Mouse (Mus musculus) hindbrain, postnatal 0 days (tissue): ENCODE results near the gene Ctdspl. TPM values are rescaled to one million over a fixed set of nuclear protein-coding genes. Genes with fewer than 3 reads are reported as not detected.
A peak's percentile ranks its signal among the peaks of the same experiment; 100 is the strongest.

Experiments used
- ATAC-seq: fragments of 200-750 bp; cut with Nextera tagmentation; 2 replicates; pipeline ENCODE4 v1.8.0; 2017; ENCODE audit warnings: mild to moderate bottlenecking, moderate TSS enrichment, moderate library complexity
- DNase-seq: peaks from one replicate; pipeline ENCODE4 v3.0.0-alpha.2; 2015; ENCODE audit warnings: low spot score
- H3K27ac ChIP-seq: fragments of 300-500 bp; sonication (generic); 2 replicates; pipeline ENCODE4 v1.5.1; 2014; ENCODE audit warnings: mild to moderate bottlenecking
- H3K27me3 ChIP-seq: fragments of 300-500 bp; sonication (generic); 2 replicates; pipeline ENCODE4 v1.6.1; 2014; ENCODE audit warnings: low read length, mixed read lengths; ENCODE audit not compliant: insufficient read depth
- H3K36me3 ChIP-seq: fragments of 300-500 bp; sonication (generic); 2 replicates; pipeline ENCODE4 v1.6.1; 2014; ENCODE audit warnings: low read length, mixed read lengths; ENCODE audit not compliant: insufficient read depth
- H3K4me1 ChIP-seq: fragments of 300-500 bp; sonication (generic); 2 replicates; pipeline ENCODE4 v1.6.1; 2014; ENCODE audit warnings: antibody characterized with exemption, low read length, mixed read lengths; ENCODE audit not compliant: insufficient read depth
- H3K4me2 ChIP-seq: fragments of 300-500 bp; sonication (generic); 2 replicates; pipeline ENCODE4 v1.6.1; 2014; ENCODE audit warnings: low read depth, mild to moderate bottlenecking, low read length, moderate library complexity, mixed read lengths
- H3K4me3 ChIP-seq: fragments of 300-500 bp; sonication (generic); 2 replicates; pipeline ENCODE4 v1.5.1; 2014; ENCODE audit warnings: low read length
- H3K9ac ChIP-seq: fragments of 300-500 bp; sonication (generic); replicated peaks from 2 replicates; pipeline ENCODE4 v1.6.1; 2014; ENCODE audit warnings: mild to moderate bottlenecking, low read length, moderate library complexity, mixed read lengths
- H3K9me3 ChIP-seq: fragments of 300-500 bp; sonication (generic); 2 replicates; pipeline ENCODE4 v1.6.1; 2016; ENCODE audit warnings: low read length, mixed read lengths
- CTCF ChIP-seq: IDR thresholded peaks from 2 replicates; pipeline ENCODE4 v1.5.1; 2016; ENCODE audit warnings: antibody characterized with exemption, control low read depth, low read depth
- WGBS: fragments of 180-500 bp; shearing (Covaris S2); extraction: QIAGEN DNeasy Blood & Tissue Kit; methylation state at CpG from one replicate; pipeline ENCODE4 v1.1.7; 2014; 5-methylcytosine and 5-hydroxymethylcytosine counted together
- polyA plus RNA-seq: library from polyadenylated mRNA; unstranded; fragments of >200 nt; fragmentation: Nextera tagmentation; extraction: Ambion mirVana; gene quantifications from 2 replicates; pipeline ENCODE4 v1.2.1, GENCODE M21; 2015
- total RNA-seq: library from RNA; depleted of rRNA; stranded (reverse); fragments of >200 nt; gene quantifications from 2 replicates; pipeline ENCODE4 v1.2.3, GENCODE M21; 2014

Ctdspl gene
- total and polyA plus RNA-seq, 2 experiments from 2014 or later, result 5.5 to 8.4 TPM

DNA sequence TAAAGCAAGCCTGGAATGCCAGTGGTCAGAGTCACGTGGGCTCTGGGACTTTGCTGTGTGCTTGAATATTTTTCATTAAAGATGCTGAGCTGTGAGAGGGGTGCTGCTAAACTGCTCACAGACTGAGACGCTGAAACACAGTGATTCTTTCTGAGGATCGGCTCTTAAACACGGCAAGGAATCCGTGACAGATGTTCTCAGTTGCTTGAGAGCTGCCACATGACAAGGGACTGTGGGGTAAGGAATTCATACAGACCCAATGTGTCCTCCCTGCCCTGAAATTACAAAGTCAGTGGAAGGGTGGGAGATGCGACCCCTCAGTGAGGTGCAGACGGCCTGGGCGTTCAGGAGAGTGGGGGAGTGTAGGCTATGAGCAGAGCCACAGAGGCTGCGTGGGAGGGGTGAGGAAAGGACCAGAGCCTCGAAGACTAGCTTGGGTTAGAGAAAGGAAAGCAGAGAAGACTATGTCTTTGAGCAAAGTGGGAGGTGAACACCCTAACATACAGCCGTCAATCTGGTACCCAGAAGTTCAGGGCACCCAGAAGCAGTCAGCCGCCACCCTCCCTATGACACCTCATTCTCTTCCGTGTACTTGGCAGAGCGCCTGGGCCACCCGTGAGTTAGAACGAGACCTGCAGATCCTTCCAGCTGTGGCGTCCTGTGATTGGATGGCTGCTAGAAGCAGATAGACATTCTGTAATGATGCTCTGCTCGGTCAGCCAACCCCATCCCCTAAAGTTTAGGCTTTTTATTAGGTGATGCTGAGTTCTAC, 38.2 kb downstream of the Ctdspl start:
- H3K4me1 ChIP-seq, result no peaks in the 10 kb centered on the region
- H3K9me3 ChIP-seq, result no peaks in the 10 kb centered on the region
- H3K9ac ChIP-seq, result no peak overlapping the region
- TF ChIP-seq CTCF, result no peak
- DNase-seq (no peak), ATAC-seq (0 out of 2 replicates have a peak, but pooled peaks have one; percentile 24)
- H3K4me3 ChIP-seq, result no peak overlapping the region
- WGBS, result 61% methylated on average over 18 of the region's 18 CpGs
- no peaks in the 10 kb centered on the region for H3K27me3 ChIP-seq
- no peak overlapping the region for H3K4me2 ChIP-seq
- H3K36me3 ChIP-seq, result no peaks in the 10 kb centered on the region
- H3K27ac ChIP-seq, result no peak overlapping the region

DNA sequence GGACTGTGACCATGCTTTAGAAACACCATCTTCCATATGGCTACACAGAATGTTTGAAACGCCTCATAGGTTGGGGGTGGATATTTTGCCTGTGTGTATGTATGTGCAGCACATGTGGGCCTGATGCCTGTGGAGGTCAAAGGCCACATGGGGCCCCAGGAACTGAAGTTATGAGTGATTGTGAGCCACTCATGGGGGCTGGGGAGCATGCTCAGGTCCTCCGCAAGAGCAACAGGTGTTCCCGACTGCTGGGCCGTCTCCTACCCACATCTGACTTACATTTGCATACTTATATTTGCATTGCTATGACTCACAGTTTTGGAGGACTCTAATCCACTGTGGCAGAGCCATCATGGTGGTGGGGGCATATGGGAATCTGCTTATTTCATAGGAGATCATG, 43.6 kb downstream of the Ctdspl start:
- no peaks in the 10 kb centered on the region for H3K36me3 ChIP-seq
- WGBS, result 96% methylated on average over 4 of the region's 4 CpGs
- peaks cover 3% of the 10 kb centered on the region; the same call in 1 of the 2 replicates for H3K4me1 ChIP-seq
- no peaks in the 10 kb centered on the region for H3K27me3 ChIP-seq
- no peak for DNase-seq
- TF ChIP-seq CTCF, result no peak
- no peak for ATAC-seq
- no peak overlapping the region for H3K4me2 ChIP-seq
- no peaks in the 10 kb centered on the region for H3K9me3 ChIP-seq
- no peak overlapping the region for H3K27ac ChIP-seq
- H3K4me3 ChIP-seq, result no peak overlapping the region
- no peak overlapping the region for H3K9ac ChIP-seq

DNA sequence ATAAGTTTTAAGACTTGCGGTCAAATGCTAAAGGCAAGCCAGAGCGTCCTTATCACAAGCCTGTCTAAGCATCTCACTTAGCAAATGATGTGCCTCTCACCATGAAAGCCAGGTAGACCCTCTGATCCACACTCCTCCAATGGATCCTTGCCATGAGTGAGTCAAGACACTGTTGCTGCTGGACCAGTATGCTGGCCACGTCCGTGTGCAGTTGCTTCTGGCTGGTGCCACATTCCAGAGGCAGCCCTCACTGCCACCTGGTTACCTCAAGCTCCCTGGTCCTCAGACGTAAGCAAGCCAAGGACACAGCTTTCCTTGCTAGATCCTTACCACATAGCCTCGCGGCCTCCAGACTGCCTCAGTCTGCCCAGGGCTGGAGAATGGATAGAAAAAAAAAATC, 46.8 kb downstream of the Ctdspl start:
- ATAC-seq, result peak; percentile 72; the same call in 1 of the 2 replicates
- H3K36me3 ChIP-seq, result no peaks in the 10 kb centered on the region
- H3K4me3 ChIP-seq, result no peak overlapping the region
- H3K9ac ChIP-seq, result no peak overlapping the region
- TF ChIP-seq CTCF, result no peak
- no peaks in the 10 kb centered on the region for H3K27me3 ChIP-seq
- 0 out of 2 replicates have a peak overlapping the region, but pooled peaks have one; percentile 7 for H3K27ac ChIP-seq
- WGBS, result 69% methylated on average over 7 of the region's 7 CpGs
- peaks cover 12% of the 10 kb centered on the region; the same call in 1 of the 2 replicates for H3K4me1 ChIP-seq
- DNase-seq, result peak; percentile 32
- H3K4me2 ChIP-seq, result no peak overlapping the region
- H3K9me3 ChIP-seq, result no peaks in the 10 kb centered on the region

DNA sequence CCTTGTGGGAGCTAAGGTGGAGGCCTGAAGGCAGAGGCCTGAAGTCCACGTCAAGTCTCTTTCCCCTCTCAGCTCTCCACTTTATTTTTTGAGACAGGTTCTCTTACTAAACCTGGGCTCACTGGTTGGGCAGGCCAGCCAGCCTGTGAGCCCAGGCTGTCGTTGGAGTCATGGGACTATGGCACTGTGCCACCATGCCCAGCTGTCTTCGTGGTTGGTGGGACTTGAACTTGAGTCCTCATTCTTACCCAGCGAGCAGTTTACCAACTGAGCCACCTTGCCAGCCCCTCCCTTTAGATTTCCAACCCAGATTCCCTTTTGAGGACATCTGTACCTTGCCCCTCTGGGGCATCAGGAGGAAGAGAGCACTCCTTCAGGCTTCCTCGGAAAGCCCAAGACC, 47.3 kb downstream of the Ctdspl start:
- 64% methylated on average over 5 of the region's 5 CpGs for WGBS

DNA sequence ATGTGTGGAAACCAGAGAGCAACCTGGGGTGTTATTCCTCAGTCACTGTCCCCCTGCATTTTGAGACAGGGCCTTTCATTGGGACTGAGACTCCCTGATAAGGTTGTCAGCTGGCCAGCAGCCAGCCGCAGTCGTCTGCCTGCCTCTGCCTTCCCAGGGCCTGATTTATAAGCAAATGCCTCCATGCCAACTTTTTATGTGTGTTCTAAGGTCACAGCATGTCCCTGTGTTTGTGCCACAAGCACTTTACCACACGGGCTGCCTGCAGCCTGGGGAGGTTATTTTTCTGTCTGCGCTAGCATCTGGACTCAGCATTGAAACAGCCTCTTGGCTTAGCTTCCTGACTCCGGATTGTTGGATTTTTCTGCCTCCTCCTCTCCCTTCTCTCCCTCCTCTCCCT, 47.9 kb downstream of the Ctdspl start:
- no peak for TF ChIP-seq CTCF
- 22% methylated on average over 5 of the region's 5 CpGs for WGBS
- Histone ChIP-seq H3K4me1 (peaks cover 15% of the 10 kb centered on the region; the same call in 1 of the 2 replicates), H3K4me2 (no peak overlapping the region), H3K9me3 (no peaks in the 10 kb centered on the region), H3K4me3 (no peak overlapping the region), H3K27me3 (no peaks in the 10 kb centered on the region), H3K36me3 (no peaks in the 10 kb centered on the region), H3K9ac (no peak overlapping the region), H3K27ac (peak overlapping the region; percentile 7; the same call in 1 of the 2 replicates)
- DNase-seq (peak; percentile 24), ATAC-seq (no peak)

More for the DNA sequence above, 47.3 kb downstream of the Ctdspl start:
- no peak for DNase-seq
- Histone ChIP-seq H3K9ac (no peak overlapping the region), H3K4me2 (no peak overlapping the region), H3K4me1 (peaks cover 15% of the 10 kb centered on the region; the same call in 1 of the 2 replicates), H3K9me3 (no peaks in the 10 kb centered on the region), H3K36me3 (no peaks in the 10 kb centered on the region), H3K4me3 (no peak overlapping the region), H3K27me3 (no peaks in the 10 kb centered on the region), H3K27ac (peak overlapping the region; percentile 7)
- ATAC-seq, result no peak
- no peak for TF ChIP-seq CTCF

DNA sequence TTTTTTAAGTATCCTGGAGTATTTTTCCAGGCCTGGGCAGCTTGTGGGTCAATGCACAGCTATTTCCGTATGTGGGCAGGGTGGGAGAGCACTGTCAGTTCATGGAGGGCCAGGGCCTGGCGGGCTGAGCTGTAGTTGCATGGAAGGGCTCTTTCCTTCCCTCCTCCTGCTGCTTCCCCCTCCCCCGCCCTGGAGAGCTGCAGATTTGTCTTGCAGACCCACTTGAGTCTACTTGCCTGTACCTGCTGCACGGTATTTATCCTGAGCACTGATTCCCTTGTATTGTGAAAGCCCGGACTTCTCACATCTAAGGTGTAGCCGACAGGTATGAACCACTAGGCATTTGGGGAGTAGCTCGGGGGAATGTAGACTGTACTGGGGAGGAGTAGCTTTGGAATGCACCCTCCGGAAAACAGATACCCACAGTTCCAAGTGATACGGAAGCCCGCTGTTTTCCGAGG, 49.0 kb downstream of the Ctdspl start:
- DNase-seq, result no peak
- H3K9me3 ChIP-seq, result no peaks in the 10 kb centered on the region
- TF ChIP-seq CTCF, result no peak
- 75% methylated on average over 11 of the region's 11 CpGs for WGBS
- no peak overlapping the region for H3K4me2 ChIP-seq
- no peaks in the 10 kb centered on the region for H3K27me3 ChIP-seq
- ATAC-seq, result no peak
- H3K36me3 ChIP-seq, result no peaks in the 10 kb centered on the region
- no peak overlapping the region for H3K27ac ChIP-seq
- H3K9ac ChIP-seq, result no peak overlapping the region
- H3K4me3 ChIP-seq, result no peak overlapping the region
- H3K4me1 ChIP-seq, result peaks cover 15% of the 10 kb centered on the region; the same call in 1 of the 2 replicates

DNA sequence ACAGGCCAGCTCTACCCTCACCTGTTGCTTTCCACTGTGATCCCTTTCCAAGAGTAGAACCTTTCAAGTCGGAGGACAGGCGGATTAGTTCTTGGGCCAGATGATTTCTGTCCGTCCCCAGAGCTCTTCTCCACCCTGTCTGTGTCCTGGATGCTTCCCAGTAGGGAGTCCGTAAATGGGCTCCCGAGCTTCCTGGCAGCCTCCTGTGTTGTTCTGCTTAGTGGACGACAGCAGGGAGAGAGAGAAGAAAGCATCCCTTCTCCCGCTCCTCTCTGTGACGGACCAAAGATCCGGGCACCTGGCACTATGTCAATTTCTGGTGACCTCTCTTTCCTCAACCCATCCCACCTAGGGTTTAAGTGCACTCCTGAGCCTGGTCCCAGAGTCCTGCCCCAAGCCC, 49.5 kb downstream of the Ctdspl start:
- 51% methylated on average over 9 of the region's 9 CpGs for WGBS

More for the DNA sequence above, 49.5 kb downstream of the Ctdspl start:
- Histone ChIP-seq H3K27me3 (no peaks in the 10 kb centered on the region), H3K9me3 (no peaks in the 10 kb centered on the region), H3K4me3 (no peak overlapping the region), H3K4me1 (peaks cover 18% of the 10 kb centered on the region), H3K36me3 (no peaks in the 10 kb centered on the region), H3K9ac (no peak overlapping the region), H3K4me2 (no peak overlapping the region), H3K27ac (no peak overlapping the region)
- ATAC-seq (no peak), DNase-seq (no peak)
- TF ChIP-seq CTCF, result no peak
